5 mouse cellular contexts compared by ENCODE assay signal in the genomic region with DNA sequence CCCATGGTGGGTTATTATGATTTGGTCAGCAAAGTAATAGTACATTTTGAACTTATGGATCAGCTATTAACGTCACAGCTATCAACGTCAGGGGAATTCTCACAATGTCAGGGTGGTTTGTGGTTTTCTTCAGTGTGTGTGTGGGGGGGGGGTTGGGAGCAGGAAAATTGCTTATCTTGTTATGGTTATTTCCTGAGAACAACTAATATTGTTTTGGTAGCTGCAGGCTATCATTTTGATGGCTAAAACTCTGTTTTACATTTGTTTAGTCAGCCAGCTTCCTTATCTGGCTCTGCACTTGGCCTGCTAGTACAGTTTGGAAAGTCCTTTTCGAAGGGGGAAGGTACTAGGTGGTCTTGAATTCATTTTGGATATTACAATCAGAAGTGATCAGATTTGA. TPM values are rescaled to one million over a fixed set of nuclear protein-coding genes. Genes with fewer than 3 reads are reported as not detected.
"Had no signal": no experiment of that assay in that cellular context is flagged by ENCODE, and none has a peak within 500 bp of the region (broad histone marks: within the 10 kb centered on the region; RNA-seq: fewer than 3 reads in every experiment).

No protein-coding gene starts in this region.

RNA-seq across cellular contexts. Expression of a gene that starts 7.1 kb away (rescaled TPM):
- total RNA-seq: gastrocnemius, adult 18-20 months; gastrocnemius, adult 2 months; gastrocnemius, adult 8-10 months; gastrocnemius, postnatal 25 days; gastrocnemius, postnatal 36 days had no signal
